Mouse (Mus musculus) C2C12 (cell line): ENCODE results near the gene Cfap73. TPM values are rescaled to one million over a fixed set of nuclear protein-coding genes. Genes with fewer than 3 reads are reported as not detected.
A peak's percentile ranks its signal among the peaks of the same experiment; 100 is the strongest.

ENCODE experiments used
- H3K27me3 ChIP-seq: one replicate; pipeline ENCODE4 v1.6.1; 2011; ENCODE audit not compliant: control insufficient read depth, insufficient read depth, insufficient read length
- H3K36me3 ChIP-seq: one replicate; pipeline ENCODE4 v1.6.1; 2011; ENCODE audit not compliant: control insufficient read depth, insufficient read depth
- H3K4me3 ChIP-seq: one replicate; pipeline ENCODE4 v1.5.1; 2011; ENCODE audit warnings: mild to moderate bottlenecking, control low read depth; ENCODE audit not compliant: poor library complexity, insufficient read depth, severe bottlenecking
- H3K79me2 ChIP-seq: one replicate; pipeline ENCODE4 v1.6.1; 2011; ENCODE audit not compliant: control insufficient read depth, insufficient read depth
- H3K79me3 ChIP-seq: one replicate; pipeline ENCODE4 v1.6.1; 2011; ENCODE audit warnings: low read depth, control low read depth
- H3ac ChIP-seq: one replicate; pipeline ENCODE3; 2011; ENCODE audit warnings: low read depth; ENCODE audit not compliant: control insufficient read depth, insufficient read length
- CEBPB ChIP-seq: IDR thresholded peaks from one replicate; pipeline ENCODE4 v1.6.1; 2011; ENCODE audit warnings: low read depth, mild to moderate bottlenecking, control low read depth, moderate library complexity
- CTCF ChIP-seq: IDR thresholded peaks from one replicate; pipeline ENCODE4 v1.5.1; 2011; ENCODE audit not compliant: control insufficient read depth, insufficient read depth, insufficient read length
- FOSL1 ChIP-seq: IDR thresholded peaks from one replicate; pipeline ENCODE4 v1.8.0; 2011; ENCODE audit warnings: mild to moderate bottlenecking, low read length; ENCODE audit not compliant: poor library complexity, insufficient read depth, severe bottlenecking
- MAX ChIP-seq: IDR thresholded peaks from one replicate; pipeline ENCODE4 v1.6.1; 2011; ENCODE audit warnings: mild to moderate bottlenecking, control low read depth
- MYOD1 ChIP-seq: IDR thresholded peaks from one replicate; pipeline ENCODE4 v1.6.1; 2011; ENCODE audit warnings: low read depth; ENCODE audit not compliant: control insufficient read depth, insufficient read length
- MYOG ChIP-seq: IDR thresholded peaks from one replicate; pipeline ENCODE4 v1.6.1; 2011; ENCODE audit not compliant: control insufficient read depth, insufficient read length; ENCODE audit errors: extremely low read depth
- USF1 ChIP-seq: IDR thresholded peaks from one replicate; pipeline ENCODE4 v1.6.1; 2011; ENCODE audit warnings: low read depth, mild to moderate bottlenecking, control low read depth, moderate library complexity
- polyA plus RNA-seq: library from polyadenylated mRNA; unstranded; fragments of >200 nt; fragmentation: generic; extraction: Trizol; gene quantifications from one replicate; pipeline ENCODE4 v1.2.1, GENCODE M21; 2012; ENCODE audit warnings: missing spikeins

Cfap73 gene
- polyA plus RNA-seq, 1 experiment, result not detected

DNA sequence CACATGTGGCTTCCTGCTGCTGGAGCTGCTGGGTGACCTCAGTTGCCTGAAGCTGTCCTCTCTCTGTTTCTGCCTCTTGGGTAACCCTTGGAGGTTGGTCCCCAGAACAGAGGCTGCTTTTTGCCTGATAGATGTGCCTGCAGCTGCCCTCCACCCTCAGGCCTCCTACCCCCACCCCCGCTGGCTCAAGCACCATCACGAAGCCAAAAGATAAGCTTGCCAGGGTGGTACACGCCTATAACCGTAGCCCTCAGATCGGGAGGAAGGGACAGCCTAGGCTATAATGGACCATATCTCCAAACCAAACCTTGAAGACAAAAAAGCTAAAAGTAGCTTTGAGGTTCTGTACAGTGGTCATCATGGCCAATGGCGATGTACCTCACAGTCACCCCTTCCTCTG lies 34.4 kb downstream of the Cfap73 start:
- Histone ChIP-seq H3K27me3 (no peaks in the 10 kb centered on the region), H3K79me3 (no peaks in the 10 kb centered on the region)
- TF ChIP-seq CEBPB (no peak), FOSL1 (no peak), USF1 (no peak), MAX (no peak), CTCF (no peak), MYOG (no peak), MYOD1 (no peak)

DNA sequence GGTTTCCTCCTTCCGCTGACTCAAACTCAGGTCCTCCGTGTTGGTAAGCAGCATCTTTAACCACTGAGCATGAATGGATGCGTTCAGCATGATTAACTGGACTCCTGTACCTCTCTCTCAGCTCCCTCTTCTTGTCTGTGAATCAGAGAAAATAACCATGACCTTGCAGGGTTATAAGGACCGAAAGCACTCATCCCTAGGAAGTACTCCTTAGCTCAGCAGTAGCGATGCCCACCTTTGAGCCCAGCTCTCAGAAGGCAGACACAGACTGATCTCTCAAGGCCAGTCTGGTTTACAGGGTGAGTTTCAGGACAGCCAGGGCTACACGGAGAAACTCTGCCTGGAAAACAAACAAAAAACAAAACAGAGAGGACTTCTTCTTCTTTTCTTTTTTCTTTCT lies 39.5 kb downstream of the Cfap73 start:
- no peak overlapping the region for H3K4me3 ChIP-seq
- TF ChIP-seq MYOD1 (no peak), USF1 (no peak), CEBPB (no peak), FOSL1 (no peak), CTCF (no peak), MYOG (no peak), MAX (no peak)
- no peaks in the 10 kb centered on the region for H3K27me3 ChIP-seq
- no peak overlapping the region for H3ac ChIP-seq
- H3K79me2 ChIP-seq, result no peaks in the 10 kb centered on the region
- no peaks in the 10 kb centered on the region for H3K79me3 ChIP-seq
- no peaks in the 10 kb centered on the region for H3K36me3 ChIP-seq

More for the DNA sequence above, 34.4 kb downstream of the Cfap73 start:
- Histone ChIP-seq H3K36me3 (no peaks in the 10 kb centered on the region), H3K4me3 (no peak overlapping the region), H3ac (no peak overlapping the region), H3K79me2 (no peaks in the 10 kb centered on the region)

DNA sequence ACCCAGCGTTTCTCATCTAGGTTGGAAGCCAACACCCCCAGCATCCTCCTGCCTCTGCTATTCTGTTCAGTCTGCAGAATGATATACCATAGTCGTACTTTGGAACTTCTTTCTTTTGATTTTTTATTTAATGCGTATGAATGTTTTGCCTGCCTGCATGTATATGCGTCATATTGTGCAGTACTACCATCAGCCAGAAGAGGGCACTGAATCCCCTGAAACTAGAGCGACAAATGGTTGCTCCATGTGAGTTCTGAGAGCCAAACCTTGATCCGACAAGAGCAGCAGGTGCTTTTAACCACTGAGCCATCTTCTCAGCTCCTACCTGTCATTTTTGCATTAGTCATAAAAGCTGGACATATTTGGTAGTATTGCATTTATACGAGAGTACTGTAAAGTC lies 41.9 kb downstream of the Cfap73 start:
- Histone ChIP-seq H3K4me3 (no peak overlapping the region), H3K79me2 (peaks cover 14% of the 10 kb centered on the region), H3K36me3 (no peaks in the 10 kb centered on the region), H3K79me3 (peaks cover 9% of the 10 kb centered on the region), H3K27me3 (no peaks in the 10 kb centered on the region), H3ac (no peak overlapping the region)
- TF ChIP-seq MAX, result no peak
- no peak for TF ChIP-seq CEBPB
- no peak for TF ChIP-seq MYOD1
- TF ChIP-seq USF1, result no peak

DNA sequence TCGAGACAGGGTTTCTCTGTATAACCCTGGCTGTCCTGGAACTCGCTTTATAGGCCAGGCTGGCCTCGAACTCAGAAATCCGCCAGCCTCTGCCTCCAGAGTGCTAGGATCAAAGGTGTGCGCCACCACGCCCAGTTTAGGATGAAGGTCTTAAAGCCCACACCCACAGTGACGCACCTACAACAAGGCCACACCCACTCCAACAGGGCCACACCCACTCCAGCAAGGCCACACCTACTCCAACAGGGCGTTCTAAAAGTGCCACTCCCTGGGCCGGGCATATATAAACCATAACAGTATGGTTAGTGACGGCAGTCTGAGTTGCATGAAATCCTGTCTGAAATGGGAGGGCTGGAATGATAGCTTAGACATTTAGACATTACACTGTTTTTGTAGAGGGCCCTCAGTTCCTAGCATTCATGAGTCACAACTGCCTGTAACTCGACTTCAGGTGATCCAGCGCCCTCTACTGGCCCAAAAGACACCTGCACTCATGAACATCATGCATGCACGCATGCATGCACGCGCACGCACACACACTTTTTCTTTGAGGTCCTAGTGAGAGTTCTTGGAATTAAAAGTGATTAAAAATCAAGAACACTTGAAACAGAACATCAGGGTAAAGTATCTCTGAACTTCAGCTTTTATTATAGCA lies 43.6 kb downstream of the Cfap73 start:
- Histone ChIP-seq H3K79me3 (peaks cover 18% of the 10 kb centered on the region), H3K27me3 (no peaks in the 10 kb centered on the region), H3ac (no peak overlapping the region), H3K36me3 (peaks cover 2% of the 10 kb centered on the region), H3K4me3 (no peak overlapping the region), H3K79me2 (peaks cover 30% of the 10 kb centered on the region)
- no peak for TF ChIP-seq MYOG
- no peak for TF ChIP-seq MAX
- peak; percentile 32 for TF ChIP-seq CTCF

DNA sequence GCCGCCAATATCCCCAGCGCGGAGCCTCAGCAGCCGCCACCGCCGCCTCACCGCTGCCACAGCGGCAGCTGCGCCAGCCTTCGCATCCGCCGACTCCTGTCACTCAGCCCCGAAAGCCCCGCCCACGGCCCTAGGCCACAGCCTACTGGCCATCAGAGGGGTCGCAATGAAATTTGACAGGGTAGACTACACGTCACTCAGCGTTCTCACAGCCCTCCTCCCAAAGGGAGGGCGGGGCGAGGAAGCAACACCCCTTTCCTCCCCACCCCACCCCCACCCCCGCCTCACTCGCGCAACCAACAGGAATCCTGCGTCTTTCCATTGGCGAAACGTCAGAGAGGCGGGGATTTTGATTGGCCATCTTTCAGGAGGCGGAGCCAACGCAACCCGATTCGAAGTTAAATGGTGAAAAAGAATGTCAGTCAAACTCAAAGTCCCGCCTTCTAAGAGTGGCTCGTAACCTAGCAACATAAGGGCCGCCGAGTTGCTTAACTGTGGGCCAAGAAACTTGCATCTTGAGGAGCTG lies 45.4 kb downstream of the Cfap73 start, which contains the start of the genes Tpcn1 and Iqcd:
Tpcn1 (minus strand) TSS at position 105 of the 526 bp plus-strand sequence.
Iqcd (plus strand) TSS at position 448 of the 526 bp plus-strand sequence.
- Histone ChIP-seq H3K4me3 (peak within 1 kb of the TSS; percentile 86), H3K79me3 (peaks cover 27% of the 10 kb centered on the region), H3K79me2 (peaks cover 49% of the 10 kb centered on the region), H3K36me3 (peaks cover 20% of the 10 kb centered on the region), H3K27me3 (no peaks in the 10 kb centered on the region), H3ac (peak within 1 kb of the TSS; percentile 90)
- TF ChIP-seq MAX, result no peak
- peak; percentile 49 for TF ChIP-seq CEBPB
- TF ChIP-seq CTCF, result no peak
- peak; percentile 85 for TF ChIP-seq MYOD1
- TF ChIP-seq FOSL1, result no peak
- no peak for TF ChIP-seq MYOG
- no peak for TF ChIP-seq USF1

DNA sequence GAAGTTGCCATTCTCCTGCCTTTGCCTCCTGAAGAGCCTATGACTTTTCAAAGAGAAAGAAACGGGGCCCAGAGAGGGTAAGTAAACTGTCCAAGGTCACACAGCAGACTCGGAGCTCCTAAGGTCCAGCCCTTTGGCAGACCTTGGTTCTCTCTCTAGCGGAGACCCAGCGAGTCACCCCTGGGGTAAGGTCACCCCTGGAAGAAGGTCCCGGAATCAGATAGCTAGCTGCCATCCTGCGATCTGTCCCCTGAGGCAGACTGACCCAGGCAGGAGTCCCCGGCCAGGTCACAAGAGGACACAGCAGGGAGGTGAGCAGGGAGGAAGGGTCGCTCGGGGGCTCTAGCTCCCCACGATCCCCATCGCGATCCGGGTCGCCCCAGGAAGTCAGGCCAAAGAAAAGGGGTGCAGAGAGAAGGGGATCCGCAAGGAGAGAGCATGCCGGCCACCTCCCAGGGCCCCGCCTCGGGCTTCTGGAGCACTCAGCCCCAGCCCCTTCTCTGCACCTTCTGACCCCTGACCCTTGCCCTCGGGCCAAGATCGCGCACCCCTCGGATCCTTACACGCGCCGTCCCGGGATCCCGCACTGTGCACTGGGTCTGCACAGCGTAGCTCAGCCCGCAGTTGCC lies 46.0 kb downstream of the Cfap73 start:
- Histone ChIP-seq H3K79me3 (peaks cover 27% of the 10 kb centered on the region), H3K79me2 (peaks cover 54% of the 10 kb centered on the region), H3K36me3 (peaks cover 26% of the 10 kb centered on the region), H3K27me3 (no peaks in the 10 kb centered on the region), H3K4me3 (peak overlapping the region; percentile 86), H3ac (peak overlapping the region; percentile 90)
- TF ChIP-seq CEBPB, result no peak
- TF ChIP-seq USF1, result no peak
- no peak for TF ChIP-seq MYOG
- TF ChIP-seq MYOD1, result no peak
- TF ChIP-seq MAX, result no peak
- no peak for TF ChIP-seq CTCF
- TF ChIP-seq FOSL1, result no peak
